Mouse (Mus musculus): ENCODE data around the gene Ifnb1.

GRCm38 (mm10) chr4:88534903-88535302 lies 12.3 kb upstream of the Ifnb1 start:
- no peak for TF ChIP-seq TAL1 (IDR thresholded peaks at IDR 0.05; ENCODE audit: low read length)
- TF ChIP-seq GATA1 (IDR thresholded peaks at IDR 0.05; ENCODE audit: low read length) = no peak

Data from erythroblast, embryonic 14.5 days (primary cell).